Mouse (Mus musculus): ENCODE measurements around the gene Tox3. TPM values are rescaled to one million over a fixed set of nuclear protein-coding genes. Genes with fewer than 3 reads are reported as not detected.
A peak's percentile ranks its signal among the peaks of the same experiment; 100 is the strongest.

Tox3 gene
- polyA plus RNA-seq, 1 experiment = 13.8 TPM

GRCm38 (mm10) chr8:90346138-90346879 is 1.8 kb downstream of the Tox3 start:
- H3K4me3 ChIP-seq (replicated peaks; ENCODE audit: extremely low read depth, low read depth, low read length) = peak overlapping the region; percentile 94
- no peak for TF ChIP-seq POLR2A (IDR thresholded peaks at IDR 0.05; ENCODE audit: borderline replicate concordance, extremely low read depth, low read depth, low read length)
- peaks cover 10% of the 10 kb centered on the region for H3K4me1 ChIP-seq (ENCODE audit: control insufficient read depth, insufficient read depth, low read length)
- DNase-seq = no peak
- 37% methylated on average over 13 of the region's 13 CpGs for WGBS

- TF ChIP-seq CTCF (IDR thresholded peaks at IDR 0.05; ENCODE audit: insufficient read depth, low read length) = no peak
- no peak for TF ChIP-seq POLR2A (IDR thresholded peaks at IDR 0.05; ENCODE audit: borderline replicate concordance, extremely low read depth, low read depth, low read length)
- 74% methylated on average over 7 of the region's 7 CpGs for WGBS
- Histone ChIP-seq H3K4me3 (replicated peaks; ENCODE audit: extremely low read depth, low read depth, low read length) (no peak overlapping the region), H3K4me1 (ENCODE audit: control insufficient read depth, insufficient read depth, low read length) (no peaks in the 10 kb centered on the region)
- no peak for DNase-seq
These were observed 17.5 kb downstream of the Tox3 start for GRCm38 (mm10) chr8:90330377-90331285.

GRCm38 (mm10) chr8:90323824-90324223 is 24.3 kb downstream of the Tox3 start:
- Histone ChIP-seq H3K4me1 (ENCODE audit: control insufficient read depth, insufficient read depth, low read length) (peaks cover 2% of the 10 kb centered on the region; the same call in 1 of the 2 replicates), H3K4me3 (replicated peaks; ENCODE audit: extremely low read depth, low read depth, low read length) (no peak overlapping the region)
- WGBS = 45% methylated on average over 4 of the region's 4 CpGs
- TF ChIP-seq CTCF (IDR thresholded peaks at IDR 0.05; ENCODE audit: insufficient read depth, low read length) (no peak), POLR2A (IDR thresholded peaks at IDR 0.05; ENCODE audit: borderline replicate concordance, extremely low read depth, low read depth, low read length) (no peak)
- DNase-seq = no peak

GRCm38 (mm10) chr8:90322701-90323439 is 25.3 kb downstream of the Tox3 start:
- TF ChIP-seq POLR2A (IDR thresholded peaks at IDR 0.05; ENCODE audit: borderline replicate concordance, extremely low read depth, low read depth, low read length) = no peak
- TF ChIP-seq CTCF (IDR thresholded peaks at IDR 0.05; ENCODE audit: insufficient read depth, low read length) = no peak
- DNase-seq = no peak
- Histone ChIP-seq H3K4me1 (ENCODE audit: control insufficient read depth, insufficient read depth, low read length) (peaks cover 2% of the 10 kb centered on the region; the same call in 1 of the 2 replicates), H3K4me3 (replicated peaks; ENCODE audit: extremely low read depth, low read depth, low read length) (no peak overlapping the region)
- 63% methylated on average over 8 of the region's 8 CpGs for WGBS

- TF ChIP-seq CTCF (IDR thresholded peaks at IDR 0.05; ENCODE audit: insufficient read depth, low read length) (no peak), POLR2A (IDR thresholded peaks at IDR 0.05; ENCODE audit: borderline replicate concordance, extremely low read depth, low read depth, low read length) (no peak)
- no peak overlapping the region for H3K4me3 ChIP-seq (replicated peaks; ENCODE audit: extremely low read depth, low read depth, low read length)
- peaks cover 2% of the 10 kb centered on the region; the same call in 1 of the 2 replicates for H3K4me1 ChIP-seq (ENCODE audit: control insufficient read depth, insufficient read depth, low read length)
- DNase-seq = no peak
- WGBS = 86% methylated on average over 1 of the region's 1 CpGs
These were observed 26.9 kb downstream of the Tox3 start for GRCm38 (mm10) chr8:90321255-90321654.

GRCm38 (mm10) chr8:90314312-90314711 is 33.8 kb downstream of the Tox3 start:
- no peak for DNase-seq
- 88% methylated on average over 7 of the region's 7 CpGs for WGBS
- TF ChIP-seq CTCF (IDR thresholded peaks at IDR 0.05; ENCODE audit: insufficient read depth, low read length) (no peak), POLR2A (IDR thresholded peaks at IDR 0.05; ENCODE audit: borderline replicate concordance, extremely low read depth, low read depth, low read length) (no peak)
- Histone ChIP-seq H3K4me1 (ENCODE audit: control insufficient read depth, insufficient read depth, low read length) (no peaks in the 10 kb centered on the region), H3K4me3 (replicated peaks; ENCODE audit: extremely low read depth, low read depth, low read length) (no peak overlapping the region)

GRCm38 (mm10) chr8:90302951-90303350 is 45.2 kb downstream of the Tox3 start:
- H3K4me1 ChIP-seq (ENCODE audit: control insufficient read depth, insufficient read depth, low read length) = peaks cover 2% of the 10 kb centered on the region; the same call in 1 of the 2 replicates
- no peak overlapping the region for H3K4me3 ChIP-seq (replicated peaks; ENCODE audit: extremely low read depth, low read depth, low read length)
- DNase-seq = no peak
- 34% methylated on average over 12 of the region's 12 CpGs for WGBS
- TF ChIP-seq POLR2A (IDR thresholded peaks at IDR 0.05; ENCODE audit: borderline replicate concordance, extremely low read depth, low read depth, low read length) = no peak
- no peak for TF ChIP-seq CTCF (IDR thresholded peaks at IDR 0.05; ENCODE audit: insufficient read depth, low read length)

- 34% methylated on average over 5 of the region's 5 CpGs for WGBS
- Histone ChIP-seq H3K4me3 (replicated peaks; ENCODE audit: extremely low read depth, low read depth, low read length) (no peak overlapping the region), H3K4me1 (ENCODE audit: control insufficient read depth, insufficient read depth, low read length) (peaks cover 2% of the 10 kb centered on the region; the same call in 1 of the 2 replicates)
- DNase-seq = no peak
- no peak for TF ChIP-seq POLR2A (IDR thresholded peaks at IDR 0.05; ENCODE audit: borderline replicate concordance, extremely low read depth, low read depth, low read length)
- TF ChIP-seq CTCF (IDR thresholded peaks at IDR 0.05; ENCODE audit: insufficient read depth, low read length) = no peak
These were observed 45.9 kb downstream of the Tox3 start for GRCm38 (mm10) chr8:90302252-90302651.

- H3K4me3 ChIP-seq (replicated peaks; ENCODE audit: extremely low read depth, low read depth, low read length) = no peak overlapping the region
- 59% methylated on average over 5 of the region's 5 CpGs for WGBS
- TF ChIP-seq POLR2A (IDR thresholded peaks at IDR 0.05; ENCODE audit: borderline replicate concordance, extremely low read depth, low read depth, low read length) (no peak), CTCF (IDR thresholded peaks at IDR 0.05; ENCODE audit: insufficient read depth, low read length) (no peak)
- H3K4me1 ChIP-seq (ENCODE audit: control insufficient read depth, insufficient read depth, low read length) = peaks cover 2% of the 10 kb centered on the region; the same call in 1 of the 2 replicates
- DNase-seq = no peak
These were observed 46.6 kb downstream of the Tox3 start for GRCm38 (mm10) chr8:90301543-90301942.

Measured in lung, adult 2 months (tissue).